19 mouse cellular contexts compared by ENCODE assay signal in genomic region chr11:114321527-114321926, GRCm38 (mm10).
DNase-seq lines count a peak whose midpoint lies in the region; ATAC-seq and TF ChIP-seq lines count a peak whose summit lies in the region.
"Had no signal": no experiment of that assay in that cellular context is flagged by ENCODE, and none has a peak within 500 bp of the region (broad histone marks: within the 10 kb centered on the region; RNA-seq: fewer than 3 reads in every experiment).

No protein-coding gene starts in this region.

- no peak overlapping the region for H3K9ac ChIP-seq in forebrain, embryonic 13.5 days
- H3K9ac ChIP-seq in forebrain, embryonic 12.5 days = no peak overlapping the region
- H3K9ac ChIP-seq in liver, adult 2 months (ENCODE audit: low read depth, low read length) = no peak overlapping the region
- no peak overlapping the region for H3K9ac ChIP-seq in liver, embryonic 11.5 days (ENCODE audit: low read depth, low read length)
- H3K9ac ChIP-seq: embryonic facial prominence, embryonic 15.5 days; heart, embryonic 12.5 days; intestine, embryonic 15.5 days; liver, embryonic 14.5 days had no signal

- no peak for TF ChIP-seq POLR2A in liver, adult 2 months (IDR thresholded peaks at IDR 0.05; ENCODE audit: extremely low read depth, insufficient read depth, low read length)

- no peaks in the 10 kb centered on the region for H3K4me1 ChIP-seq in forebrain, embryonic 13.5 days
- 0 out of 2 replicates have a peak, but pooled peaks cover 4% of the 10 kb centered on the region for H3K4me1 ChIP-seq in forebrain, embryonic 12.5 days
- no peaks in the 10 kb centered on the region for H3K4me1 ChIP-seq in liver, adult 2 months (ENCODE audit: control insufficient read depth, insufficient read depth, low read length)
- H3K4me1 ChIP-seq in liver, embryonic 11.5 days (replicated peaks; ENCODE audit: control insufficient read depth, insufficient read depth, low read length) = no peaks in the 10 kb centered on the region
- H3K4me1 ChIP-seq: embryonic facial prominence, embryonic 15.5 days had no signal

- H3K4me3 ChIP-seq in forebrain, embryonic 13.5 days = no peak overlapping the region
- H3K4me3 ChIP-seq in forebrain, embryonic 12.5 days (replicated peaks) = no peak overlapping the region
- no peak overlapping the region for H3K4me3 ChIP-seq in liver, adult 2 months (ENCODE audit: insufficient read depth, low read depth, low read length)
- H3K4me3 ChIP-seq in liver, embryonic 11.5 days (ENCODE audit: low read depth, low read length) = no peak overlapping the region
- H3K4me3 ChIP-seq: embryonic facial prominence, embryonic 15.5 days; heart, embryonic 12.5 days; intestine, embryonic 15.5 days had no signal

- peak; percentile 5 for DNase-seq in liver, adult 2 months (ENCODE audit: extremely low read depth, low read depth, low spot score)
- no peak for DNase-seq in liver, embryonic 11.5 days (ENCODE audit: low spot score)
- peak; percentile 50 for DNase-seq in induced T-regulatory cell, adult 2 months (ENCODE audit: low read depth)
- DNase-seq in thymus, postnatal 25 days = peak; percentile 62
- no peak for DNase-seq in adrenal gland, postnatal 36 days
- no peak for DNase-seq in kidney, adult 18-20 months
- DNase-seq: cerebellum, adult 18-20 months; gastrocnemius, postnatal 25 days; heart, postnatal 4 days; left cerebral cortex, postnatal 4 days; lung, postnatal 10 days; right cerebral cortex, postnatal 14 days had no signal

- TF ChIP-seq CTCF in liver, adult 2 months (IDR thresholded peaks at IDR 0.05; ENCODE audit: low read depth, low read length) = no peak

- no peaks in the 10 kb centered on the region for H3K27me3 ChIP-seq in forebrain, embryonic 13.5 days
- H3K27me3 ChIP-seq in forebrain, embryonic 12.5 days = no peaks in the 10 kb centered on the region
- H3K27me3 ChIP-seq in liver, adult 2 months (ENCODE audit: control insufficient read depth, insufficient read depth, low read length) = no peaks in the 10 kb centered on the region
- no peaks in the 10 kb centered on the region for H3K27me3 ChIP-seq in liver, embryonic 11.5 days (replicated peaks; ENCODE audit: control insufficient read depth, insufficient read depth, low read length)
- H3K27me3 ChIP-seq: embryonic facial prominence, embryonic 15.5 days; intestine, embryonic 15.5 days; Patski had no signal

- 80% methylated on average over 8 of the region's 8 CpGs for WGBS in forebrain, embryonic 13.5 days
- 87% methylated on average over 8 of the region's 8 CpGs for WGBS in forebrain, embryonic 12.5 days
- WGBS in liver, adult 2 months = 84% methylated on average over 8 of the region's 8 CpGs
- WGBS in liver, embryonic 11.5 days = 90% methylated on average over 8 of the region's 8 CpGs

- no peaks in the 10 kb centered on the region for H3K36me3 ChIP-seq in forebrain, embryonic 13.5 days (ENCODE audit: poor library complexity, severe bottlenecking)
- no peaks in the 10 kb centered on the region for H3K36me3 ChIP-seq in forebrain, embryonic 12.5 days (replicated peaks)
- H3K36me3 ChIP-seq in liver, adult 2 months (ENCODE audit: control insufficient read depth, insufficient read depth, low read length) = no peaks in the 10 kb centered on the region
- H3K36me3 ChIP-seq in liver, embryonic 11.5 days (ENCODE audit: control insufficient read depth, insufficient read depth, low read length) = no peaks in the 10 kb centered on the region
- H3K36me3 ChIP-seq: embryonic facial prominence, embryonic 15.5 days; heart, embryonic 12.5 days; intestine, embryonic 15.5 days had no signal

- ATAC-seq in forebrain, embryonic 13.5 days = no peak
- no peak for ATAC-seq in forebrain, embryonic 12.5 days (ENCODE audit: low FRiP score)
- no peak for ATAC-seq in liver, embryonic 11.5 days (replicated peaks; ENCODE audit: low FRiP score)
- ATAC-seq: intestine, embryonic 15.5 days; Patski had no signal

- no peaks in the 10 kb centered on the region for H3K9me3 ChIP-seq in forebrain, embryonic 13.5 days (replicated peaks)
- H3K9me3 ChIP-seq in forebrain, embryonic 12.5 days = no peaks in the 10 kb centered on the region
- no peaks in the 10 kb centered on the region for H3K9me3 ChIP-seq in liver, embryonic 11.5 days (ENCODE audit: control insufficient read depth, low read length)
- H3K9me3 ChIP-seq: embryonic facial prominence, embryonic 15.5 days; heart, embryonic 12.5 days; intestine, embryonic 15.5 days had no signal

- no peak overlapping the region for H3K4me2 ChIP-seq in forebrain, embryonic 13.5 days
- H3K4me2 ChIP-seq in forebrain, embryonic 12.5 days = no peak overlapping the region
- no peak overlapping the region for H3K4me2 ChIP-seq in liver, embryonic 11.5 days
- H3K4me2 ChIP-seq: embryonic facial prominence, embryonic 15.5 days; heart, embryonic 12.5 days; intestine, embryonic 15.5 days had no signal

- no peaks in the 10 kb centered on the region for H3K79me2 ChIP-seq in liver, adult 2 months (ENCODE audit: control insufficient read depth, insufficient read depth, low read length)

- peak overlapping the region; percentile 45; the same call in 1 of the 2 replicates for H3K27ac ChIP-seq in forebrain, embryonic 13.5 days
- no peak overlapping the region for H3K27ac ChIP-seq in forebrain, embryonic 12.5 days
- no peak overlapping the region for H3K27ac ChIP-seq in liver, adult 2 months (replicated peaks; ENCODE audit: insufficient read depth, low read depth, low read length)
- no peak overlapping the region for H3K27ac ChIP-seq in liver, embryonic 11.5 days (ENCODE audit: low read depth, low read length)
- H3K27ac ChIP-seq: embryonic facial prominence, embryonic 15.5 days; intestine, embryonic 15.5 days; liver, embryonic 14.5 days had no signal

Comparison
In these comparisons a context has a peak if more than half of its experiments do, and no peak if none do; other contexts are left out.
1. DNase-seq: peak in liver, adult 2 months (single experiment), induced T-regulatory cell, adult 2 months (single experiment) and thymus, postnatal 25 days (single experiment); none in liver, embryonic 11.5 days (single experiment), adrenal gland, postnatal 36 days (0 of 2) and kidney, adult 18-20 months (single experiment).